Mouse (Mus musculus): ENCODE data around the gene Wdr31.

Gene Wdr31

GRCm38 (mm10) chr4:62440986-62441385 lies 29.7 kb downstream of the Wdr31 start:
- DNase-seq (ENCODE audit: extremely low read depth, low read depth), result no peak

DNA sequence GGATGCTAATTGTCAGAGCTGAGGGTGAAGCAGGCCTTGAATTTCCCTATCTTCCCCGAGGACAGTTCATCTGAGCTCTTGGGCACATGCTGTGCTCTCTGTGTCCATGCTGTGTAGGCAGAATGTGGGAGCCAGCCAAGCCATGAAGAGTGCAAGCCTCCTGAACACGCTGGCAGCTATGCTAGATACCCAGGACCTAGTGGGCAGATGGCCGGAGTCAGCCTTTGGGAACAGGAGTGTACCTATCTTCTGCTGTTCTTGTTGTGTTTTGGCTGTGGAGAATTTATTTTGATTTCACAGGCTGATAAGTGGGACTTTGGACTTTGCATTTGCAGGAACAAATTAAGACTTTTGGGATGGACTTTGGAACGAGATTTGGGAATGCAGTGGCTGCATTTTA lies 30.2 kb downstream of the Wdr31 start:
- DNase-seq (ENCODE audit: extremely low read depth, low read depth), result no peak

DNA sequence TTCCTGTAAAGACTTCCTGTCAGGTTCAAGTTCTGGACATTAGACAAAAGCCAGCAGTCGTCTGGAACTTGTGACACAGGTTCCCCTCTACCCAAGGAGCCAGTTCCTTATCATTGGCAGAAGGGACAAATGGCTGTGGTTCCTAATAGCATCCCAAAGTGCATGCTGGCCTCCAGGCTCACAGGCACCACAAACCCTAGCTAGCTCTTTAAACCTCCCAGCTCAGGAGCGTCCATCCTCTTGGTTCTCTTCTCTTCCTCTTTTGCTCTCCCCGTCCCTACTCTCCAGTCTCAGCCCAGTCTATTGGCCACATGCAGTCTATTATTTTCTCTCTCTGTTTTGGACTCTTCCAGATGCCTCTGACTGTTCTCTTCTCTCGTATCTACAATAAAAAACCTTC lies 30.9 kb downstream of the Wdr31 start:
- DNase-seq (ENCODE audit: extremely low read depth, low read depth), result no peak

DNA sequence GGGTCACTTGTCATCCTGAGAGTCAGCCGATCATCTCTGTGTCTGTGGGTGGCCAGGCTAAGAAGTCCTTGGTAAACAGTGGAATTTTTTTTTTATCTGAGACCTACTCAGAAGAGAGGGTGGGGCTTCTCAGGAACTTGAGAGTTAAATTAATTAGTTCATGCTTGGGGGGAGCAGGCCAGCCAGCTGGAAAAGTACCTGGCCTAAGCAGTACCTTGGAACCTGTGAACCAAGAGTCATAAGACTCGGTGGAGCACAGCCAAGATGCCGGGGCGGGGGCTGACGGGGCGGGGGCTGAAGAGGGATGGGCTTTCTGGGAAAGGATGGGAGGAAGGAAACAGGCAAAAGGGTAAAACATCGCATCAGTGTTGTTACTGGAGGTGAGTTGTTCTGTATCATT lies 32.8 kb downstream of the Wdr31 start:
- DNase-seq (ENCODE audit: extremely low read depth, low read depth), result no peak

GRCm38 (mm10) chr4:62437256-62437778 lies 33.4 kb downstream of the Wdr31 start:
- DNase-seq (ENCODE audit: extremely low read depth, low read depth), result no peak

GRCm38 (mm10) chr4:62435081-62435480 lies 35.6 kb downstream of the Wdr31 start, which contains the start of gene Rnf183:
Rnf183 (minus strand) TSS chr4:62435252.
- no peak for DNase-seq (ENCODE audit: extremely low read depth, low read depth)

DNA sequence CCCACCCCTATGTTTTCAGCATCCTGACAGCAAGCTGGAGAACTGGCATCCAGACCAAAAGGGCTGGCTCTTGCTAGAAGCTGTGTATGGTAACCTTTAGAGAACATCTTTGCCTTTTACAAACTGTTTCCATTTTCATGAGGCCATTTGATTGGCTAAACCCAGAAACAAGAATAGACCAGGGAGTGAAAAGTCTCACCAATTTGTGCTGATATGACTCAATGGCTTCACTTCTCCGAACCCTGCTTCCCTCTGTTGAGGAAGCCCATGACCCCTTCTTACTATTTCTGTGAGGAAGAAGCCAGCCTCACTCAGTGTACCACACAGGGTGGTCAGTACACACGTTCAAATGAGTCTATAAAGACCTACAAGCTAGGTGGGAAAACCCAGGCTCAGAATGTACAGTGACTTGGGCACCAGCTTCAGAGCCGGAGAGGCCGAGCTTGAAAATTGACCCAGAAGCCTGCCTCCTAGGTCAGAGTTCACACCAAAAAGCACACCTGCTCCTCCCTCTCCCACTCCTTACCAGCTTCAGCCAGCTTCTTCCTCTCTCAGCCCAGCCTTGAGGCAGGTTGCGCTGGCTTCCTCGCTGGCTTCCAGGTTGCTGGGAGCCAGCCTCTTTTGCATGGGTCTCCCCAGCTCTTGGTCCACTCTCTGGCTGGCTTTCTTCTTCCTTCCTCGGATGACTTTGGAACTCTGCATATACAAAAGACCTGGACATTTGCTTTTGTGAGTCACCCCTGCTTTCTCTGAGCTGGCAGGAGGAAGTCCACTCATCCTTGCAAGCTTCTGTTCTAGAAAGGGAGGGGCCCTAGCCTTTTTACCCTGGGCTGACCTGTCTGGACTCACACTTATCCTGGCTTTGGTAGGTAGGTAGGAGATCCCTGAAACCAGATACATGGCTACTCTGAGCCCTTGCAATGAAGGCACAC lies 36.5 kb downstream of the Wdr31 start:
- DNase-seq (ENCODE audit: extremely low read depth, low read depth), result no peak

DNA sequence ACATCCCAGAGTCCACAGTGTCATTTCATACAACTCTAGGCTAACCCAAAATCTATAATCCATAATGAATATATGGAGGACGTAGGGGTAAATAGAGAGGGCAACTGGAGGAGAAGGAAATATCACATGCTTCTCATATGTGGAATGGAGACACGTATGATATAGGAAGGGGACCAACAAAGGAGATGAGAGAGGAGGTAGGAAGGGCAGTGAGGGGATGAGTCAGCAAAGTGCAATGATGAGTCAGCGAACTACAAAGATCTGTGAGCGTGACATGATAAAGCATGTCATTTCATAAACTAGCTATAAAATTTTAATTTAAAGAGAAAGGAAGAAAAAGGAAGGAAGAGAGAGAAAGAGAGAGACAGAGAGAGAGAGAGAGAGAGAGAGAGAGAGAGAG lies 39.2 kb downstream of the Wdr31 start:
- DNase-seq (ENCODE audit: extremely low read depth, low read depth), result no peak

GRCm38 (mm10) chr4:62430678-62431077 lies 40.0 kb downstream of the Wdr31 start:
- no peak for DNase-seq (ENCODE audit: extremely low read depth, low read depth)

GRCm38 (mm10) chr4:62429616-62430015 lies 41.1 kb downstream of the Wdr31 start:
- no peak for DNase-seq (ENCODE audit: extremely low read depth, low read depth)

DNA sequence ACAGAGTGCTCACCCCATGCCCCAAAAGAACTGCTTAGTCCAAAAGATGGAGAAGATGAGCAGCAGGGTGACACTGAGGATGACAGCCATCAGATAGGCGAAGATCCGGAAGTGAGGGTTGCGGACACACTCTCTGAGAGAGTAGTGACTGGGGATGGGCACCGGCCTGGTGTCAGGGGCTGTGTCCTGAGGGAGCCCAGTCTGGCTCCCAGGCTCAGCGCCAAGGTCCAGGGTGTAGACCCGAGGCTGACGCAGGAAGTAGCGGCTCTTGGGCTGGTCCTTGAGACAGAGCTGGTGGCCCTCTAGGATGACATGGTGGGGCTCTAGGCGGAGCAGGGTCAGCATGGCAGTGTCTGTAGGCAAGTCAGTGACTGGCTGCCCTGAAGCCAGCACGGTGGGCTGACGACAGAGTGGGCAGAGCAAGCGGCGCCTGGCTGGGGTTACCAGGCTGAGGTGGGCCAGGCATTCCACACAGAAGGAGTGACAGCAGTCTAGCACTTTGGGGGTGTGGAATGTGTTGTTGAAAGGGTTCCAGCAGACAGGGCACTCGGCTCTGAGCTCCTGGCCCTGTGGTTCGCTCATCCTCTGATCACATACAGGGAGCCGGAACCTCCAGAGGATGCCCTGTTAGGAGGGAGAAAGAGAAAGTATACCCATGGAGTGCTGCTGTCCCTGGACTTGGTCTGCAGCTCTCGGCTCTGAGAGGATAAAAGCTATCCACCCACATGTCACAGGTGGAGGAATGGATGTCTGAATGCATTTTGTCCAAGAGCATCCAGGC lies 42.5 kb downstream of the Wdr31 start:
- DNase-seq (ENCODE audit: extremely low read depth, low read depth), result no peak

- no peak for DNase-seq (ENCODE audit: extremely low read depth, low read depth)
These were observed 44.8 kb downstream of the Wdr31 start for GRCm38 (mm10) chr4:62425891-62426290.

DNA sequence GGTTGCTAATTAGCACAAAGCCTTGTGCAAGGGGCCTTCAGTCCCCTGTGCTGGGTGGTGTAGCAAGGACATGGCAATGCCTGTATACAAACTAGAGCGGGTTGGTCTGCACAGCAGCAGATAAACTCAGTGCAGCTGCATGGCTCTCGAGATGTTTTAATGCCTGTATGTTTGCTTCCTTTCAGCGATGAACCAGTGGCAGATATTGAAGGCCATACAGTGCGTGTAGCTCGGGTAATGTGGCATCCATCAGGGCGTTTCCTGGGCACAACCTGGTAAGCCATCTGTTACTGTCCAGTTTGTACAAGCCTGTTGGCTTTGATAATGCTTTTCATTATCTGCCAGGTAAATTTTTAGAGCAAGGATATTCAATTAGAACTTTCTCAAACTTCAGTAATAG lies 51.6 kb downstream of the Wdr31 start:
- no peak for DNase-seq (ENCODE audit: extremely low read depth, low read depth)

GRCm38 (mm10) chr4:62418448-62418847 lies 52.2 kb downstream of the Wdr31 start:
- DNase-seq (ENCODE audit: extremely low read depth, low read depth), result no peak

- no peak for DNase-seq (ENCODE audit: extremely low read depth, low read depth)
These were observed 59.1 kb downstream of the Wdr31 start for GRCm38 (mm10) chr4:62411606-62412005.

DNA sequence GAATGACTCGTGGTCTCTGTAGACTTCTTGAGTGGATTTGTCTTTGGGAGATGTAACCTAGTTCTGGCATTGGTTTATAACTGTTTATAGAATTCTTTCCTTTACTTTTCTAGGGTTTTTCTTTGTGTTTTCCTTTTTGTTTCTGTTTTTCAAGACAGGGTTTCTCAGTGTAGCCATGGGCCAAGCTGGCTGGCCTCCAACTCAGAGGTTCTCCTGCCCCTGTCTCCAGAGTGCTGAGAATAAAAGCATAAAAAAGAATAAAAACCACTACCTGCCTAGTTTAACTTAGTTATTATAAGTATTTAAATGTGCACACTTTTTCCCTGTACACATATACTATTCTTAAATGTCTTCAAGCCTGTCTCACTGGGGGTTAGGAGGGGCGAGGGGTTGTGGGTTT lies 60.4 kb downstream of the Wdr31 start:
- no peak for DNase-seq (ENCODE audit: extremely low read depth, low read depth)

DNA sequence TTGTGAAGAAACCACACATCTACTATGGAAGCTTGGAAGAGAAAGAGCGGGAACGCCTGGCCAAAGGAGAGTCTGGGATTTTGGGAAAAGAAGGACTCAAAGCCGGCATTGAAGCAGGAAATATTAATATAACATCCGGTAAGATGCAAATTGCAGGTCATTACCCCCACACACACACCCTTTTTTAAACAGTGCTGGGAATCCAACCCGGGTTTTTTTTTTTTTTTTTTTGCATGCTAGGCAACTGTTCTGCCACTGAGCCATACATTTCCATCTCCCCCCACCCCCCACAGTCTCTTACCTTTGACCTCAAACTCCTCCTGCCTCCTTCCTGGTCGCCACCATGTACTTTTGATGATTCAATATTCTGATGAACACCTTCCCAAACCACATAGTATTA lies 61.1 kb downstream of the Wdr31 start:
- DNase-seq (ENCODE audit: extremely low read depth, low read depth), result no peak

DNA sequence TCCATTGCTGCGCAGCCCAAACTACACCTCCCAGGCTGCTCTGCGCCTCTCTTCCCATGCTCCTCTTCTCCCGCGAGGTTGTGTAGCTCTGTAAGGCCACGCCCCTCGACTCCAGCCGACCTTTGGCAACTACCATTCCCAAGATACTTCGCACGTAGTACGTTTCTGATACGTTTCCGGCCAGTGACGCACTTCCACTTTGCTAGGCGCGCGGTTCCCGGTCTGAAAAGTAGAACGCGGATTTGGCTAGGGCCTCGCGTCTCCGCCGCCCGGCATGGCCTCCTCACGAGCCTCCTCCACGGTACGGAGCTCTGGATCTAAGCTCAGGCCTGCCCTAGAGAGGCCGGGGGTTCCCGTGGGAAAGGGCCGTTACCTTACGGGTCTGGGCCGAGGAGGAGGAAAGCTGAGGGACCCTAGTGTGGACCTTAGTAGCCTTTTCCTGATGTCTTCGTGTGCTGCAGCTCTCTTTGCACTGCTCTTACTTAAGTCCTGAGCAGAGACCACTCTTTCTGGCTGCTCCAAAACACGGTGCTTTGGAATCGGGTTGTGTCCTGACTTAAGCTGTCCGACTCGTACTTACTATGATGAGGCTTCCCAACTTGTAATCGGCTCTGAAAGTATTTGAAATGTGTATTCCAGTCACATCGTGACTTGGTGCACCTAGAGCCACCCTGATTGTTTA lies 62.0 kb downstream of the Wdr31 start, which contains the start of the genes Cdc26 and Prpf4:
Gene Cdc26, minus strand, starts transcription at position 42 of the 682 bp plus-strand sequence.
Gene Prpf4, plus strand, starts transcription at position 197 of the 682 bp plus-strand sequence.
- peak; percentile 98 for DNase-seq (ENCODE audit: extremely low read depth, low read depth)

GRCm38 (mm10) chr4:62407730-62408582 lies 62.7 kb downstream of the Wdr31 start:
- peak; percentile 63 for DNase-seq (ENCODE audit: extremely low read depth, low read depth)

GRCm38 (mm10) chr4:62406133-62406532 lies 64.6 kb downstream of the Wdr31 start:
- DNase-seq (ENCODE audit: extremely low read depth, low read depth), result no peak
